Mouse (Mus musculus): Measurements from ENCODE around the gene 4933411K16Rik. TPM values are rescaled to one million over a fixed set of nuclear protein-coding genes. Genes with fewer than 3 reads are reported as not detected.

4933411K16Rik gene
- total and polyA plus RNA-seq, 2 experiments from 2014 or later: not detected

DNA sequence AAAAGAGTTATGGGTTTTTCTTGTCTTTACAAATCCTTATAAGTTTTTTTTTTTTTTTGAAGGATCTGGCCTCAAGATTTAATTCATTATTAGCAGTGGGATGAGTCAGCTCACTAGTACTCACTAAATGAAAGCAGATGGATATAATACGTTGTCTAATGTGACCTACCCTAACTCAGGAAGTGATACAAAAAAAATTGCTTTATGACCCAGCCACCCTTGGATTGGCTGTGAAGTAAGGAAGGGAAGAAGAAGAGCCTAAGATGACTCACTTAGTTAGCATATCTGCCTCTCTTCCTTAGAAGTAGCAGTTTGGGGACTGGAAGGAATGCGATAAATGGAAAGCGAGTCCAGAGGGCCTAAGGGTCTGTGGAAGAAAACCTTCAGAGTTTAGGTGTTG is 47.4 kb downstream of the 4933411K16Rik start:
- no peaks in the 10 kb centered on the region for H3K9me3 ChIP-seq (ENCODE audit: low read length)
- H3K4me2 ChIP-seq (ENCODE audit: low read depth, low read length, poor library complexity, severe bottlenecking): no peak overlapping the region
- H3K27ac ChIP-seq (ENCODE audit: low read depth, low read length): no peak overlapping the region
- H3K36me3 ChIP-seq (ENCODE audit: insufficient read depth, low read length): peaks cover 18% of the 10 kb centered on the region
- TF ChIP-seq CTCF (IDR thresholded peaks at IDR 0.05): no peak
- DNase-seq (ENCODE audit: low spot score) (no peak), ATAC-seq (ENCODE audit: low FRiP score) (no peak)
- H3K4me3 ChIP-seq (ENCODE audit: low read depth, low read length): no peak overlapping the region
- no peaks in the 10 kb centered on the region for H3K4me1 ChIP-seq (ENCODE audit: insufficient read depth, low read length)
- H3K9ac ChIP-seq (replicated peaks; ENCODE audit: low read length, poor library complexity, severe bottlenecking): no peak overlapping the region
- no peaks in the 10 kb centered on the region for H3K27me3 ChIP-seq (ENCODE audit: insufficient read depth, low read length)
- 93% methylated on average over 3 of the region's 3 CpGs for WGBS

Other genes with a start within 250 kb of the 4933411K16Rik start
- gene Frat1, start 222.3 kb upstream of the 4933411K16Rik start, total RNA-seq (2014; rRNA removed): 33.0 and 35.4 TPM in 2 replicates
- 34.2 and 34.3 TPM in 2 replicates for gene Frat1, start 222.3 kb upstream of the 4933411K16Rik start, polyA plus RNA-seq (2015; fragmentation: Nextera tagmentation; extraction: Ambion mirVana)
- 6.9 and 10.4 TPM in 2 replicates for gene Frat2, start 204.1 kb upstream of the 4933411K16Rik start, total RNA-seq (2014; rRNA removed)
- gene Frat2, start 204.1 kb upstream of the 4933411K16Rik start, polyA plus RNA-seq (2015; fragmentation: Nextera tagmentation; extraction: Ambion mirVana): 6.7 and 8.0 TPM in 2 replicates
- gene Rrp12, start 156.1 kb upstream of the 4933411K16Rik start, total RNA-seq (2014; rRNA removed): 20.6 and 21.2 TPM in 2 replicates
- 13.9 and 14.1 TPM in 2 replicates for gene Rrp12, start 156.1 kb upstream of the 4933411K16Rik start, polyA plus RNA-seq (2015; fragmentation: Nextera tagmentation; extraction: Ambion mirVana)
- gene Pgam1, start 140.3 kb upstream of the 4933411K16Rik start, total RNA-seq (2014; rRNA removed): 473 and 479 TPM in 2 replicates
- 536 and 596 TPM in 2 replicates for gene Pgam1, start 140.3 kb upstream of the 4933411K16Rik start, polyA plus RNA-seq (2015; fragmentation: Nextera tagmentation; extraction: Ambion mirVana)
- gene Exosc1, start 118.8 kb upstream of the 4933411K16Rik start, total RNA-seq (2014; rRNA removed): 18.0 and 28.8 TPM in 2 replicates
- 61.2 and 62.3 TPM in 2 replicates for gene Exosc1, start 118.8 kb upstream of the 4933411K16Rik start, polyA plus RNA-seq (2015; fragmentation: Nextera tagmentation; extraction: Ambion mirVana)
- 49.2 and 61.9 TPM in 2 replicates for gene Zdhhc16, start 118.8 kb upstream of the 4933411K16Rik start, total RNA-seq (2014; rRNA removed)
- gene Zdhhc16, start 118.8 kb upstream of the 4933411K16Rik start, polyA plus RNA-seq (2015; fragmentation: Nextera tagmentation; extraction: Ambion mirVana): 86.7 and 91.0 TPM in 2 replicates
- gene Mms19, start 71.1 kb upstream of the 4933411K16Rik start, total RNA-seq (2014; rRNA removed): 45.7 and 62.5 TPM in 2 replicates
- gene Mms19, start 71.1 kb upstream of the 4933411K16Rik start, polyA plus RNA-seq (2015; fragmentation: Nextera tagmentation; extraction: Ambion mirVana): 26.1 TPM in 2 replicates
- gene Ubtd1, start 70.5 kb upstream of the 4933411K16Rik start, total RNA-seq (2014; rRNA removed): 17.5 and 22.1 TPM in 2 replicates
- 12.2 and 12.8 TPM in 2 replicates for gene Ubtd1, start 70.5 kb upstream of the 4933411K16Rik start, polyA plus RNA-seq (2015; fragmentation: Nextera tagmentation; extraction: Ambion mirVana)
- gene Ankrd2, start 16.2 kb upstream of the 4933411K16Rik start, total RNA-seq (2014; rRNA removed): 0.71 and 1.7 TPM in 2 replicates
- gene Ankrd2, start 16.2 kb upstream of the 4933411K16Rik start, polyA plus RNA-seq (2015; fragmentation: Nextera tagmentation; extraction: Ambion mirVana): 0.81 and 2.4 TPM in 2 replicates
- gene Hoga1, start 6.6 kb upstream of the 4933411K16Rik start, total RNA-seq (2014; rRNA removed): 3.1 TPM in 2 replicates
- 3.4 and 4.0 TPM in 2 replicates for gene Hoga1, start 6.6 kb upstream of the 4933411K16Rik start, polyA plus RNA-seq (2015; fragmentation: Nextera tagmentation; extraction: Ambion mirVana)
- 47.2 and 47.5 TPM in 2 replicates for gene Morn4, start 34.1 kb downstream of the 4933411K16Rik start, total RNA-seq (2014; rRNA removed)
- 122 and 123 TPM in 2 replicates for gene Morn4, start 34.1 kb downstream of the 4933411K16Rik start, polyA plus RNA-seq (2015; fragmentation: Nextera tagmentation; extraction: Ambion mirVana)
- 19.3 and 21.9 TPM in 2 replicates for gene Pi4k2a, start 38.2 kb downstream of the 4933411K16Rik start, total RNA-seq (2014; rRNA removed)
- gene Pi4k2a, start 38.2 kb downstream of the 4933411K16Rik start, polyA plus RNA-seq (2015; fragmentation: Nextera tagmentation; extraction: Ambion mirVana): 30.6 and 33.0 TPM in 2 replicates
- gene Avpi1, start 76.8 kb downstream of the 4933411K16Rik start, total RNA-seq (2014; rRNA removed): 9.3 and 11.5 TPM in 2 replicates
- gene Avpi1, start 76.8 kb downstream of the 4933411K16Rik start, polyA plus RNA-seq (2015; fragmentation: Nextera tagmentation; extraction: Ambion mirVana): 11.9 and 13.7 TPM in 2 replicates
- 14.7 and 15.1 TPM in 2 replicates for gene Marveld1, start 95.2 kb downstream of the 4933411K16Rik start, total RNA-seq (2014; rRNA removed)
- 2.9 and 3.6 TPM in 2 replicates for gene Marveld1, start 95.2 kb downstream of the 4933411K16Rik start, polyA plus RNA-seq (2015; fragmentation: Nextera tagmentation; extraction: Ambion mirVana)
- 71.8 and 83.9 TPM in 2 replicates for gene Zfyve27, start 111.7 kb downstream of the 4933411K16Rik start, total RNA-seq (2014; rRNA removed)
- gene Zfyve27, start 111.7 kb downstream of the 4933411K16Rik start, polyA plus RNA-seq (2015; fragmentation: Nextera tagmentation; extraction: Ambion mirVana): 48.8 and 50.6 TPM in 2 replicates
- gene Sfrp5, start 150.0 kb downstream of the 4933411K16Rik start, total RNA-seq (2014; rRNA removed): 1.6 and 3.8 TPM in 2 replicates
- 2.7 and 2.8 TPM in 2 replicates for gene Sfrp5, start 150.0 kb downstream of the 4933411K16Rik start, polyA plus RNA-seq (2015; fragmentation: Nextera tagmentation; extraction: Ambion mirVana)
- 92.0 and 92.8 TPM in 2 replicates for gene Golga7b, start 195.3 kb downstream of the 4933411K16Rik start, total RNA-seq (2014; rRNA removed)
- gene Golga7b, start 195.3 kb downstream of the 4933411K16Rik start, polyA plus RNA-seq (2015; fragmentation: Nextera tagmentation; extraction: Ambion mirVana): 68.9 and 70.3 TPM in 2 replicates

All from midbrain, postnatal 0 days (tissue).